Mouse (Mus musculus) G1E (cell line): ENCODE measurements around the gene Inf2. TPM values are rescaled to one million over a fixed set of nuclear protein-coding genes. Genes with fewer than 3 reads are reported as not detected.

Source experiments
- ATAC-seq: 2 replicates; pipeline ENCODE4 v1.8.0; 2016; ENCODE audit warnings: mild to moderate bottlenecking; ENCODE audit not compliant: insufficient number of reproducible peaks, poor library complexity, low FRiP score, severe bottlenecking; ENCODE audit errors: extremely low read depth
- DNase-seq: peaks from one replicate; pipeline ENCODE4 v3.0.0; 2012; ENCODE audit warnings: low spot score
- H3K27me3 ChIP-seq: 2 replicates; pipeline ENCODE4 v1.6.1; 2012; ENCODE audit warnings: mild to moderate bottlenecking, low read length, inconsistent platforms; ENCODE audit not compliant: insufficient read depth
- H3K36me3 ChIP-seq: replicated peaks from 2 replicates; pipeline ENCODE3; 2012; ENCODE audit warnings: mild to moderate bottlenecking, inconsistent platforms
- H3K4me1 ChIP-seq: 2 replicates; pipeline ENCODE4 v1.6.1; 2012; ENCODE audit warnings: low read depth, low read length, inconsistent platforms, mixed read lengths; ENCODE audit not compliant: insufficient read depth
- H3K4me3 ChIP-seq: 2 replicates; pipeline ENCODE4 v1.5.1; 2012; ENCODE audit warnings: low read depth, mild to moderate bottlenecking, inconsistent platforms, low read length, moderate library complexity, mixed read lengths
- H3K9me3 ChIP-seq: replicated peaks from 2 replicates; pipeline ENCODE4 v1.6.1; 2012; ENCODE audit warnings: inconsistent platforms
- CTCF ChIP-seq: IDR thresholded peaks from 2 replicates; pipeline ENCODE4 v1.5.1; 2012; ENCODE audit warnings: low read depth, low read length, inconsistent platforms, mixed read lengths
- GATA1 ChIP-seq: IDR thresholded peaks from 2 replicates; pipeline ENCODE4 v1.6.1; 2012; ENCODE audit warnings: borderline replicate concordance, low read length, inconsistent platforms, mixed read lengths
- GATA2 ChIP-seq: IDR thresholded peaks from 2 replicates; pipeline ENCODE4 v1.6.1; 2012; ENCODE audit warnings: low read depth, low read length, inconsistent platforms, borderline replicate concordance
- POLR2AphosphoS5 ChIP-seq: IDR thresholded peaks from 2 replicates; pipeline ENCODE4 v1.6.1; 2012; ENCODE audit warnings: low read depth, low read length, inconsistent platforms; ENCODE audit not compliant: insufficient replicate concordance
- TAL1 ChIP-seq: conservative IDR thresholded peaks from 2 replicates; pipeline ENCODE4 v1.6.1; 2012; ENCODE audit warnings: low read depth, low read length, inconsistent platforms, mixed read lengths
- polyA plus RNA-seq: library from polyadenylated mRNA; stranded (reverse); fragments of >175 nt; gene quantifications from 2 replicates; pipeline ENCODE4 v1.2.3, GENCODE M21; 2012
- total RNA-seq, 2 experiments: library from RNA; stranded (forward) in 1 of 2; stranded (reverse) in 1 of 2; fragments of 200-1000 nt in 1 of 2; fragments of >200 nt in 1 of 2; fragmentation: Nextera tagmentation in 1 of 2; gene quantifications; 2 replicates each; pipeline ENCODE4 v1.2.3; 2014 to 2017

Gene Inf2
- total and polyA plus RNA-seq, 3 experiments: 2.3 to 26.0 (median 5.4) TPM

DNA sequence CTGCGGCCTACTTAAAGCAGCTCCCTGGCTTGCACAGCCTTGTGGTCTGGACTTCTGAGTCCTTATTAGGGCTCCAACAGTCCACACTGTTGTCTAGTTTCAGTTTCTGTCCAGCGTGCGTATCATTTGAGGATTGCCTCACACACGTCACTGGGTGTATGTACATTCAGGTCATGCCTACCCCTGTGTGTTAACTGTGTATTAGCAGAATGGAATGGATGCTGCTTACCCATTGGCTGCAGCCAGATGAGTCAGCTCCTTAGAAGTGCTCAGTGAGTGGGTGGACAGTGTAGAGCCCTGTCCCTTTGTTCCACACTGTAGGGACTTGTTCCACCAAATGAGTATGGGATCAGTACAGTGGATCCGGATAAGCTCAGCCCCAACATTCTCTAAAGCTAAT, 59.5 kb downstream of the Inf2 start:
- Histone ChIP-seq H3K9me3 (no peaks in the 10 kb centered on the region), H3K36me3 (peaks cover 71% of the 10 kb centered on the region), H3K4me1 (peaks cover 55% of the 10 kb centered on the region), H3K27me3 (no peaks in the 10 kb centered on the region), H3K4me3 (no peak overlapping the region)
- ATAC-seq (no peak), DNase-seq (no peak)
- TF ChIP-seq POLR2AphosphoS5 (no peak), GATA2 (no peak), GATA1 (no peak), CTCF (no peak), TAL1 (no peak)

DNA sequence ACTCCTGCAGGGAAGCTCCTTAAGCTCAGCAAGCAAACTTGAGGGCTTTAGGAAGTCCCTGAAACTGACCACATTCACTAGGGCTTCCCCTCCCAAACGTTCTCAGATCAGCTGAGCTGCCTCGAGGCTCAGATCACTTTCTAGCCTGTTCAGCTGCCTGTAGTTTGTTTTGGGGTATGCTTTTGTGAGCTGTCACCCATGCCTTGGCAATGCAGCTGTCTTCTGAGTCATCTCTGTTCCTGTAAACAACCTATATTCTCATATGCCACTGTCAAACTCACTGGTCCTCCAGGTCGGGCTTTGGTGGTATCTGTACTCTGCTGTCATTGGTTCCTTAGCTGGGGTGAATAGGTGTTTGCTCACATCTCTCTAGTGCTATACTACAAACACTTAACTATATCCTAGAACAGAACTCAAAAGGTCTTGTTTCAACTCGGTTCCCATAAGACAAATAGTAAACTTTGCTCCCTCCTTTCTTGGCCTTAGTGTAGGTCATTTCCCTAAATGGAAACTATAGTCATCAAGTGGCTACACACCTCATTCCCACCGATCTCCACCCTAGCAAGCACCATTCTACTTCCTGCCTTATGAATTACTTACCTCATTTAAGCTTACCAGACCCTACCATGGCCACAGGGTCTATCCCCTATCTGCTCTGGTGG, 63.3 kb downstream of the Inf2 start:
- ATAC-seq (no peak), DNase-seq (no peak)
- H3K27me3 ChIP-seq: no peaks in the 10 kb centered on the region
- H3K9me3 ChIP-seq: no peaks in the 10 kb centered on the region
- no peak for TF ChIP-seq GATA2
- TF ChIP-seq CTCF: no peak; the same call in 1 of the 2 replicates
- no peak for TF ChIP-seq TAL1
- TF ChIP-seq GATA1: no peak
- H3K4me1 ChIP-seq: peaks cover 64% of the 10 kb centered on the region
- peaks cover 100% of the 10 kb centered on the region for H3K36me3 ChIP-seq
- no peak overlapping the region for H3K4me3 ChIP-seq

DNA sequence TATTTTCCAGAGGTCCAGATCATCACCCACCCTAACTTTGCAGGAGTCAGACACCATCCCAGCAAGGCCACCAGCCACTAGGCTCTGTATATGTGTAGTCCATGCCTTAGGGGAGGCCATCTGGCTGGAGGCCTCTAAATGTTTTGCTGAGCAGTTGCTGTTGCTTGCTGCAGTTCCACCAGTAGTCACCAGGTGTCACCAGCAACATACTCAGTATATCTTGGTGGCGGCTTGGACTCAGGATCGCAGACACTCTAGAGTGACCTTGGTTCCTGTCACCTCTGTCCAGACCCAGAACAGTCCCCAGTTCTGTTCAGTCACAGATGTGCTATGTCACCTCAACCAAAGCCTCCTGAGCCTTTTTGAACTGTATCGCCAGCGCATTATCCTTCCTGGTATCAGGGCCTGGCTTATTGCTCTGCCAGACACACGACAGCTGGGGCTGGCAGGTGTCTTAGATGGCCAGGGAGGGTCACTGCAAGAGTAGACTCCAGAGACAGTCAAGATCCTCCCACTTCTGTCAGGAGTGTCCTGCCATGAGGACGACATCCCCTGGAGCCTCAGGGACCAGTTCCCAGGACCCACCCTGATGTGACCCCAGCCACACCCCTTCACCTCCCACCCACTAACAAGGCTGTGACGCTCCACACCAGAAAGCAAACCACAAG, 64.7 kb downstream of the Inf2 start:
- TF ChIP-seq CTCF: peak; percentile 99
- TF ChIP-seq POLR2AphosphoS5: no peak
- Histone ChIP-seq H3K27me3 (no peaks in the 10 kb centered on the region), H3K4me3 (no peak overlapping the region), H3K9me3 (no peaks in the 10 kb centered on the region), H3K36me3 (peaks cover 100% of the 10 kb centered on the region), H3K4me1 (peaks cover 51% of the 10 kb centered on the region)
- DNase-seq: peak; percentile 66
- ATAC-seq: peak; percentile 69

DNA sequence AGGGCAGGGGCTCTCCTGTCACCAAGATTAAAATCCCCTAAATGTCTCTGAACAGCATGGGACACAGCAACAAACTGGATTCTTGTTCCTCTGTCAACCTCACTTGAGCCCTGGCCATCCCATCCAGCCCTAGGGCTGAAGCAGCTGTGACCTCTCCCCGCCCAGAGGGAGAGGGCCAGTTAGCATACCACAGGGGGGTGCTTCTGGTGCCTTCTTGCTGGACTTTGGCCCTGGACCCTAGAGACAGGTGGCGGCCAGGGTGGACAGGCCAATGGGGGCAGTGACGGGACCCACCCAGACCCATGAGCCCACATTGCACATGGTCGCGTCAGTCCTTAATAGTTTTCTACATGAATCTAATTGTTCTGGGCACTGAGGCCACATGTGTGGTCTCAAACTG, 65.5 kb downstream of the Inf2 start:
- H3K4me3 ChIP-seq: no peak overlapping the region
- ATAC-seq (no peak), DNase-seq (no peak)
- no peaks in the 10 kb centered on the region for H3K9me3 ChIP-seq
- no peak for TF ChIP-seq TAL1
- no peak for TF ChIP-seq GATA2
- TF ChIP-seq CTCF: no peak
- TF ChIP-seq POLR2AphosphoS5: no peak
- TF ChIP-seq GATA1: no peak
- H3K27me3 ChIP-seq: no peaks in the 10 kb centered on the region
- peaks cover 44% of the 10 kb centered on the region for H3K4me1 ChIP-seq
- H3K36me3 ChIP-seq: peaks cover 100% of the 10 kb centered on the region

DNA sequence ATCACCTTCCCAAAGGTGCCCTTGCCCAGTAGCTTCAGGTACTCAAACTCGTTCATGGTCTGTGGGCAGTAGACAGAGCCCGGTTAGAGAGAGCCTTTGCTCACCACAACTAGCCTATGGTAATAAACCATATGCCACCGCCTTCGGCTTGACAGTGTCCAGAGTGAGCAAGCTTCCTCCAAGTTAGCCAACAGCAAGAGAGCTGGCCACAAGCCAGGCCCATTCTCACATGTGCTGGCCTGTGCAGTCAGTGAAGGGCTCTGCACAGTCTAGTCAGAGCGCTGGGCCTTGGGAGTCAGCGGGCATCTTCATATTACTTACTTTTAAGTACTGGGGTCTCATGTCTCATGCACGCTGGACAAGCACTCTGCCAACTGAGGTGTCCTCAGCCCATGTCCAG, 70.0 kb downstream of the Inf2 start:
- peaks cover 100% of the 10 kb centered on the region for H3K36me3 ChIP-seq
- ATAC-seq: no peak
- peaks cover 62% of the 10 kb centered on the region for H3K4me1 ChIP-seq

DNA sequence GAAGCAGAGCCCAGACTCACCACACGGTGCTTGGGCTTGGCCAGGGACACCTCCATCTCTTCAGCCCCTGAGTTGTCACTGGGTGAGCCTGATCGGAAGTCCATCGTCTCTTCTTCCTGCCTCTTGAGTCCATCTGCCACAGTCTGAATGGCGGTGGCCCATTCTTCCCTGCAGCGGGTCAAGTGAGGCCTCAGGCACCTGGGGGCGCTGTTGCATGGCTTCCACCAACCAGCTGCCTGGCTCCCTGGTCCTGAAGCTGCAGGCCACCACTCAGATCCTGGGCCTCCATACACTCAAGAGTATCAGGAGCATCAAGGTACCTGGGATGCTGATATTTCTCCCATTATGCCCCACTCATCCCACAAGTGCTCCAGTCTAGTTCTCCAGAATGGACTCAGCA, 70.5 kb downstream of the Inf2 start:
- no peaks in the 10 kb centered on the region for H3K27me3 ChIP-seq
- ATAC-seq (no peak), DNase-seq (no peak)
- no peak overlapping the region for H3K4me3 ChIP-seq
- peaks cover 100% of the 10 kb centered on the region for H3K36me3 ChIP-seq
- no peaks in the 10 kb centered on the region for H3K9me3 ChIP-seq
- H3K4me1 ChIP-seq: peaks cover 57% of the 10 kb centered on the region
- no peak for TF ChIP-seq GATA1
- TF ChIP-seq CTCF: peak; percentile 28; the same call in 1 of the 2 replicates

More for the DNA sequence above, 70.0 kb downstream of the Inf2 start:
- Histone ChIP-seq H3K9me3 (no peaks in the 10 kb centered on the region), H3K4me3 (no peak overlapping the region), H3K27me3 (no peaks in the 10 kb centered on the region)
- DNase-seq: no peak
- TF ChIP-seq GATA1 (no peak), CTCF (no peak), POLR2AphosphoS5 (no peak), TAL1 (no peak), GATA2 (no peak)

DNA sequence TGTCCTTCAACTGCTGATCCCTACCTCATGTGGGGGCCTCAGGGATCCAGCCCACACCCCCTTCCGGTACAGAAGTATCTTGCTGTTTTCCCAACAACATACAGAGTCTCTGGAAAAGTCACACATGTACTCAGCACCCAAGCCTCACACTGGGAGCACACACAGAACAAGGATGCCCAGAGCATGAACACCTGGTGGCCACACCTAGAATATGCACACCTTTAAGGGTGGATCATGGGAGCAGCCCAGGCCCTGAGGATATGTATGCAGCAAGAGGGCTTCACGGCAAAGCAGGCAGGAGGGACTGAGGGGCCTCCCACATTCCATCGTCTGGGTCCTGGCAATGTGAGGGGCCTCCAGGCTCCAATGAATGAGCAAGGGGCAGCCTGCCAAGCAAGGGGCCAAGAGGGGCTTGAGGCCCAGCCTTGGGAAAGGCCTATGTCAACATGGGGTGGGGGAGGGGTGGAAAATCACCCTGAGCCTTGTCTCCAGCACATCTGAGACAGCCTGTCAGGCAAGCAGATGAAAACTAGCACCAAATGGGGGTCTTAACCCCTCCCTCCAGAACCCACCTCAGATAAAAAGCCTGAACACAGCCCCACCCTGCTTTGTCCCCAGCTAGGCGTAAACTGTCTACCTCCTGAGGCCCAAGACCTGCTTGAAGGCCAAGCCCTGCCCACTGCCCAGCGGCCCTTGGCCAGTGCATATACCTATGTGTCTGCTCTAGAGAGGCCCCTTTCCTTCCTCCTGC, 72.2 kb downstream of the Inf2 start:
- no peak for DNase-seq
- peaks cover 99% of the 10 kb centered on the region for H3K36me3 ChIP-seq
- H3K27me3 ChIP-seq: no peaks in the 10 kb centered on the region
- TF ChIP-seq TAL1 (no peak), GATA2 (no peak), GATA1 (no peak), CTCF (no peak)
- no peaks in the 10 kb centered on the region for H3K9me3 ChIP-seq
- H3K4me1 ChIP-seq: peaks cover 53% of the 10 kb centered on the region
- no peak for ATAC-seq
- no peak overlapping the region for H3K4me3 ChIP-seq
